Mouse (Mus musculus) kidney, embryonic 16.5 days (tissue): ENCODE results near the gene Ofcc1. TPM values are rescaled to one million over a fixed set of nuclear protein-coding genes. Genes with fewer than 3 reads are reported as not detected.
A peak's percentile ranks its signal among the peaks of the same experiment; 100 is the strongest.

Source experiments
- ATAC-seq: fragments of 200-750 bp; cut with Nextera tagmentation; 2 replicates; pipeline ENCODE4 v1.8.0; 2017; ENCODE audit warnings: moderate TSS enrichment; ENCODE audit not compliant: low FRiP score, low TSS enrichment
- H3K27ac ChIP-seq: fragments of 300-500 bp; sonication (generic); 2 replicates; pipeline ENCODE4 v1.5.1; 2014; ENCODE audit warnings: low read length
- H3K27me3 ChIP-seq: fragments of 300-500 bp; sonication (generic); 2 replicates; pipeline ENCODE4 v1.6.1; 2014; ENCODE audit warnings: low read length, control low read depth, mixed read lengths; ENCODE audit not compliant: insufficient read depth
- H3K36me3 ChIP-seq: fragments of 300-500 bp; sonication (generic); 2 replicates; pipeline ENCODE4 v1.6.1; 2014; ENCODE audit warnings: low read length, control low read depth, mixed read lengths; ENCODE audit not compliant: insufficient read depth
- H3K4me1 ChIP-seq: fragments of 300-500 bp; sonication (generic); 2 replicates; pipeline ENCODE4 v1.6.1; 2014; ENCODE audit warnings: low read length, control low read depth, mixed read lengths; ENCODE audit not compliant: insufficient read depth
- H3K4me2 ChIP-seq: fragments of 300-500 bp; sonication (generic); replicated peaks from 2 replicates; pipeline ENCODE4 v1.6.1; 2014; ENCODE audit warnings: low read depth, low read length
- H3K4me3 ChIP-seq: fragments of 300-500 bp; sonication (generic); 2 replicates; pipeline ENCODE4 v1.5.1; 2014; ENCODE audit warnings: mild to moderate bottlenecking, low read length
- H3K9ac ChIP-seq: fragments of 300-500 bp; sonication (generic); replicated peaks from 2 replicates; pipeline ENCODE4 v1.6.1; 2014; ENCODE audit warnings: low read length
- H3K9me3 ChIP-seq: fragments of 300-500 bp; sonication (generic); 2 replicates; pipeline ENCODE4 v1.6.1; 2016; ENCODE audit warnings: low read length, control low read depth
- WGBS: fragments of 180-500 bp; shearing (Covaris S2); extraction: QIAGEN DNeasy Blood & Tissue Kit; methylation state at CpG from one replicate; pipeline ENCODE4 v1.1.7; 2014; 5-methylcytosine and 5-hydroxymethylcytosine counted together
- polyA plus RNA-seq: library from polyadenylated mRNA; unstranded; fragments of >200 nt; fragmentation: Nextera tagmentation; extraction: Ambion mirVana; gene quantifications from 2 replicates; pipeline ENCODE4 v1.2.1, GENCODE M21; 2015

The Ofcc1 gene
- polyA plus RNA-seq, 1 experiment from 2014 or later, result not detected

- Histone ChIP-seq H3K27me3 (no peaks in the 10 kb centered on the region), H3K4me3 (no peak overlapping the region), H3K4me1 (no peaks in the 10 kb centered on the region), H3K4me2 (no peak overlapping the region), H3K9me3 (no peaks in the 10 kb centered on the region), H3K36me3 (no peaks in the 10 kb centered on the region), H3K27ac (no peak overlapping the region), H3K9ac (no peak overlapping the region)
- ATAC-seq, result no peak
- 78% methylated on average over 4 of the region's 4 CpGs for WGBS
Observed at GRCm38 (mm10) chr13:40139906-40140305, 221.3 kb downstream of the Ofcc1 start.

- 22% methylated on average over 3 of the region's 3 CpGs for WGBS
- no peak overlapping the region for H3K4me3 ChIP-seq
- no peaks in the 10 kb centered on the region for H3K27me3 ChIP-seq
- H3K4me2 ChIP-seq, result no peak overlapping the region
- H3K9me3 ChIP-seq, result no peaks in the 10 kb centered on the region
- H3K4me1 ChIP-seq, result no peaks in the 10 kb centered on the region
- H3K36me3 ChIP-seq, result no peaks in the 10 kb centered on the region
- no peak overlapping the region for H3K27ac ChIP-seq
- ATAC-seq, result peak; percentile 39; the same call in 1 of the 2 replicates
- no peak overlapping the region for H3K9ac ChIP-seq
Observed at GRCm38 (mm10) chr13:40136096-40136495, 225.2 kb downstream of the Ofcc1 start.

- Histone ChIP-seq H3K9ac (no peak overlapping the region), H3K9me3 (no peaks in the 10 kb centered on the region), H3K36me3 (no peaks in the 10 kb centered on the region), H3K27me3 (no peaks in the 10 kb centered on the region), H3K4me2 (no peak overlapping the region), H3K27ac (no peak overlapping the region), H3K4me3 (no peak overlapping the region), H3K4me1 (no peaks in the 10 kb centered on the region)
- 45% methylated on average over 12 of the region's 12 CpGs for WGBS
- no peak for ATAC-seq
Observed at GRCm38 (mm10) chr13:40135670-40136069, 225.6 kb downstream of the Ofcc1 start.

GRCm38 (mm10) chr13:40123868-40124267 lies 237.4 kb downstream of the Ofcc1 start:
- Histone ChIP-seq H3K4me1 (no peaks in the 10 kb centered on the region), H3K4me3 (no peak overlapping the region), H3K9ac (no peak overlapping the region), H3K27ac (no peak overlapping the region), H3K27me3 (no peaks in the 10 kb centered on the region), H3K9me3 (no peaks in the 10 kb centered on the region), H3K36me3 (no peaks in the 10 kb centered on the region), H3K4me2 (no peak overlapping the region)
- WGBS, result 66% methylated on average over 2 of the region's 2 CpGs
- ATAC-seq, result no peak

DNA sequence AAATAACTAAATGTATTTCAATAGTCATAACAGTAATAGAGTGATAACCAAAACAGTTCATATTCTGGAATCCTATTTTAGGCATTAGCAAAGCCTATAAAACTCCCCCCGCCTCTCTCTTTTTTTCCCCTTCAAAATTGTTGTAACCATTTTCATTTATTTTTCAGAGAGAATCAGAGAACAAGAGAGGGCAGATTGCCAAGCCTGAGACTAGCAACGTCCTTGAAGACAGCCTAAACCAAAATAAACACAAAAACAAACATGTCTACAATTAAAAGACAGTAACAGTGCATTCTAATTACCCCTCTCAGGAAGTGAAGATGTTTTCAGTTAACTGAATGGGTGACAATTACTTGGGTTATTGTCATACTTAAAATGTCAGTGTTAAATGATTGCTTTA lies 248.9 kb downstream of the Ofcc1 start:
- H3K4me3 ChIP-seq, result no peak overlapping the region
- 44% methylated on average over 2 of the region's 2 CpGs for WGBS
- no peak overlapping the region for H3K9ac ChIP-seq
- H3K27me3 ChIP-seq, result no peaks in the 10 kb centered on the region
- no peaks in the 10 kb centered on the region for H3K4me1 ChIP-seq
- H3K9me3 ChIP-seq, result no peaks in the 10 kb centered on the region
- H3K4me2 ChIP-seq, result no peak overlapping the region
- no peak overlapping the region for H3K27ac ChIP-seq
- H3K36me3 ChIP-seq, result no peaks in the 10 kb centered on the region
- no peak for ATAC-seq

- H3K27me3 ChIP-seq, result no peaks in the 10 kb centered on the region
Observed at GRCm38 (mm10) chr13:40076236-40076635, 285.0 kb downstream of the Ofcc1 start.

DNA sequence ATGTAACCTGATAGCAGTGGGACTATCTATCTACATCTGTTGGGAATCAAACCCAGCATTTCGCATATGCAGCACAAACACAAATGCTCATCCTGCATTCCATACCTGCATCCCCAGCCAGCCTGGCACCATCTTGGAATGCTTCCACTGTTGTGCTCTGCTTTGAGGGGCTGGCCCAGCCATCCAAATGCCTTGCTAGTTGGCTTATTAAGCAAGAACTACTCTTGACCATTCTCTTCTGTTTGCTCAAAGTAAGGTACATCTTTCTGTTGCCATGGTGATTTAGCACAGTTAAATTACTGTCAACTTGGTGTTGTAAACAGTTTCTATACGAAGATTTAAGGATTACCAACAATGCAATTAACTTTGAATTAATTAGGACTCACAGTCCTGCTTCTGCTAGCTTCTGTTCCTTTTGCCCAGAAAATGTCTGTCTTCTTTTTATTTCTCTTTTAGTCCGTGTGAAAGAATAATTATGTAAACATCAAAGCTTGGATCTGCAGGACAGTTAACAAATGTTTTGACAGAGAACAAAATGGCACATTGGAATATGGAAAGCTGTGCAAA lies 286.3 kb downstream of the Ofcc1 start:
- H3K4me1 ChIP-seq, result no peaks in the 10 kb centered on the region
- no peak overlapping the region for H3K9ac ChIP-seq
- H3K36me3 ChIP-seq, result no peaks in the 10 kb centered on the region
- H3K9me3 ChIP-seq, result no peaks in the 10 kb centered on the region
- no peak overlapping the region for H3K4me3 ChIP-seq
- no peak for ATAC-seq
- H3K27ac ChIP-seq, result no peak overlapping the region
- no peaks in the 10 kb centered on the region for H3K27me3 ChIP-seq
- 69% methylated on average over 3 of the region's 3 CpGs for WGBS
- H3K4me2 ChIP-seq, result no peak overlapping the region

More at GRCm38 (mm10) chr13:40076236-40076635, 285.0 kb downstream of the Ofcc1 start:
- ATAC-seq, result no peak
- no peaks in the 10 kb centered on the region for H3K36me3 ChIP-seq
- no peaks in the 10 kb centered on the region for H3K9me3 ChIP-seq
- H3K27ac ChIP-seq, result no peak overlapping the region
- WGBS, result 91% methylated on average over 4 of the region's 4 CpGs
- H3K4me2 ChIP-seq, result no peak overlapping the region
- no peak overlapping the region for H3K9ac ChIP-seq
- no peak overlapping the region for H3K4me3 ChIP-seq
- no peaks in the 10 kb centered on the region for H3K4me1 ChIP-seq

DNA sequence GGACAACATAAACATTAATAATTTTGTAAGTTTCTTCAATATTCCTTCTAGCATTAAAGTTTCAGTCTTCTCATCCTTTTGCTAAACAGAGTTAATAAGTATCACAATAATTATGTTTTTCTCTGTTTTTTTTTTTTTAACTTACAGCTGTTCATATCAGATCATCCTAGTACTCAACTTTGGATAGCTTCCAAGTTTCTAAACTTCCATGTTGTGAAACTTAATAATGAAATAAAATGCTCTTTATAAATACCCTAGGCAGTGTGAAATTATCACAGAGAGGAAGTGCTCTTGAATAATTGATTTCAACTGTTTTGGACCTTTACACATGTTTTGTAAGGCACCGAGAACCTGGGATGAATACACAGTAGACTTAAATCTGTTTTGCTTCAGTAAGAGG lies 291.2 kb downstream of the Ofcc1 start:
- no peak overlapping the region for H3K9ac ChIP-seq
- H3K4me1 ChIP-seq, result no peaks in the 10 kb centered on the region
- no peak overlapping the region for H3K27ac ChIP-seq
- H3K4me2 ChIP-seq, result no peak overlapping the region
- H3K36me3 ChIP-seq, result no peaks in the 10 kb centered on the region
- H3K27me3 ChIP-seq, result no peaks in the 10 kb centered on the region
- ATAC-seq, result no peak
- 83% methylated on average over 1 of the region's 1 CpGs for WGBS
- H3K4me3 ChIP-seq, result no peak overlapping the region
- H3K9me3 ChIP-seq, result no peaks in the 10 kb centered on the region

DNA sequence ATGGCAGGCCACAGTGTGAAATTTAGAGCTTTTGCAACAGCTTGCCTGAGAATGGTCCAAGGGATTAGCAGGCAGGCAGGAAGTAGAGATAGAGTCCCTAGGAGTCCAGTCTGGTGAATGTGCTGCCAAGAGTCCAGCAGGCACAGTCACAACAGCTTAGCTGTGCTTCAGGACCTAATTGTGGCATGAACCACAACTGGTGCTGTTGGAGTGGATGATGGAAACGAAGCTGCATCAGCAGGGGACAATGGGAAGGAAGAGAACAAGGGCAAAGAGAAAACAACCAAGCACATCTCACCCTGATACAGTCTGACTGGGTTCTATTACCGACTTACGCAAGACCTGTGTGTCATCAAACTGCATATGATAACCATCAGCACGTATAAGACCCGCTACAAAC lies 300.0 kb downstream of the Ofcc1 start:
- Histone ChIP-seq H3K4me2 (no peak overlapping the region), H3K9ac (no peak overlapping the region), H3K27me3 (no peaks in the 10 kb centered on the region), H3K4me3 (no peak overlapping the region), H3K36me3 (no peaks in the 10 kb centered on the region), H3K27ac (no peak overlapping the region), H3K4me1 (no peaks in the 10 kb centered on the region), H3K9me3 (no peaks in the 10 kb centered on the region)
- 93% methylated on average over 5 of the region's 5 CpGs for WGBS
- no peak for ATAC-seq

GRCm38 (mm10) chr13:40037881-40038280 lies 323.4 kb downstream of the Ofcc1 start:
- Histone ChIP-seq H3K4me1 (no peaks in the 10 kb centered on the region), H3K4me3 (no peak overlapping the region), H3K4me2 (no peak overlapping the region), H3K36me3 (no peaks in the 10 kb centered on the region), H3K27ac (no peak overlapping the region), H3K27me3 (no peaks in the 10 kb centered on the region), H3K9me3 (no peaks in the 10 kb centered on the region), H3K9ac (no peak overlapping the region)
- WGBS, result 83% methylated on average over 2 of the region's 2 CpGs
- no peak for ATAC-seq
